Mouse (Mus musculus): Measurements from ENCODE around the gene Setd7. TPM values are rescaled to one million over a fixed set of nuclear protein-coding genes. Genes with fewer than 3 reads are reported as not detected.

The Setd7 gene
- total and polyA plus RNA-seq, 3 experiments = 8.7 to 67.1 (median 26.0) TPM

GRCm38 (mm10) chr3:51510903-51511302, 49.8 kb downstream of the Setd7 start:
- Histone ChIP-seq H3K36me3 (replicated peaks) (peaks cover 23% of the 10 kb centered on the region), H3K4me3 (ENCODE audit: low read depth, low read length) (peak overlapping the region; percentile 67), H3K27me3 (ENCODE audit: insufficient read depth, low read length) (peaks cover 13% of the 10 kb centered on the region), H3K4me1 (ENCODE audit: insufficient read depth, low read depth, low read length) (peaks cover 17% of the 10 kb centered on the region), H3K9me3 (replicated peaks) (0 out of 2 replicates have a peak, but pooled peaks cover 2% of the 10 kb centered on the region)
- DNase-seq (ENCODE audit: low spot score) (peak; percentile 83), ATAC-seq (ENCODE audit: extremely low read depth, insufficient number of reproducible peaks, low FRiP score, poor library complexity, severe bottlenecking) (peak; percentile 81)
- no peak for TF ChIP-seq POLR2AphosphoS5 (IDR thresholded peaks at IDR 0.05; ENCODE audit: insufficient replicate concordance, low read depth, low read length)
- peak; percentile 73 for TF ChIP-seq CTCF (IDR thresholded peaks at IDR 0.05; ENCODE audit: low read depth, low read length)

- no peak for ATAC-seq (ENCODE audit: extremely low read depth, insufficient number of reproducible peaks, low FRiP score, poor library complexity, severe bottlenecking)
- Histone ChIP-seq H3K4me1 (ENCODE audit: insufficient read depth, low read depth, low read length) (peaks cover under 1% of the 10 kb centered on the region; the same call in 1 of the 2 replicates), H3K36me3 (replicated peaks) (no peaks in the 10 kb centered on the region), H3K4me3 (ENCODE audit: low read depth, low read length) (no peak overlapping the region), H3K27me3 (ENCODE audit: insufficient read depth, low read length) (peaks cover 17% of the 10 kb centered on the region), H3K9me3 (replicated peaks) (no peaks in the 10 kb centered on the region)
- no peak for DNase-seq (ENCODE audit: low spot score)
- no peak for TF ChIP-seq GATA2 (IDR thresholded peaks at IDR 0.05; ENCODE audit: borderline replicate concordance, low read depth, low read length)
Observed at GRCm38 (mm10) chr3:51505465-51505864, 55.2 kb downstream of the Setd7 start.

GRCm38 (mm10) chr3:51504385-51504952, 56.2 kb downstream of the Setd7 start:
- Histone ChIP-seq H3K36me3 (replicated peaks) (no peaks in the 10 kb centered on the region), H3K4me1 (ENCODE audit: insufficient read depth, low read depth, low read length) (no peaks in the 10 kb centered on the region; the same call in 1 of the 2 replicates), H3K9me3 (replicated peaks) (no peaks in the 10 kb centered on the region), H3K27me3 (ENCODE audit: insufficient read depth, low read length) (peaks cover 17% of the 10 kb centered on the region), H3K4me3 (ENCODE audit: low read depth, low read length) (no peak overlapping the region)
- ATAC-seq (ENCODE audit: extremely low read depth, insufficient number of reproducible peaks, low FRiP score, poor library complexity, severe bottlenecking) = no peak
- no peak for DNase-seq (ENCODE audit: low spot score)
- TF ChIP-seq TAL1 (conservative IDR thresholded peaks at IDR 0.05; ENCODE audit: low read depth, low read length) = no peak
- no peak for TF ChIP-seq POLR2AphosphoS5 (IDR thresholded peaks at IDR 0.05; ENCODE audit: insufficient replicate concordance, low read depth, low read length)
- TF ChIP-seq CTCF (IDR thresholded peaks at IDR 0.05; ENCODE audit: low read depth, low read length) = no peak
- no peak for TF ChIP-seq GATA2 (IDR thresholded peaks at IDR 0.05; ENCODE audit: borderline replicate concordance, low read depth, low read length)
- no peak for TF ChIP-seq GATA1 (IDR thresholded peaks at IDR 0.05; ENCODE audit: borderline replicate concordance, low read length)

- TF ChIP-seq TAL1 (conservative IDR thresholded peaks at IDR 0.05; ENCODE audit: low read depth, low read length) (no peak), POLR2AphosphoS5 (IDR thresholded peaks at IDR 0.05; ENCODE audit: insufficient replicate concordance, low read depth, low read length) (no peak), GATA1 (IDR thresholded peaks at IDR 0.05; ENCODE audit: borderline replicate concordance, low read length) (no peak), GATA2 (IDR thresholded peaks at IDR 0.05; ENCODE audit: borderline replicate concordance, low read depth, low read length) (no peak), CTCF (IDR thresholded peaks at IDR 0.05; ENCODE audit: low read depth, low read length) (no peak)
- H3K4me3 ChIP-seq (ENCODE audit: low read depth, low read length) = no peak overlapping the region
Observed at GRCm38 (mm10) chr3:51499876-51500275, 60.8 kb downstream of the Setd7 start.

DNA sequence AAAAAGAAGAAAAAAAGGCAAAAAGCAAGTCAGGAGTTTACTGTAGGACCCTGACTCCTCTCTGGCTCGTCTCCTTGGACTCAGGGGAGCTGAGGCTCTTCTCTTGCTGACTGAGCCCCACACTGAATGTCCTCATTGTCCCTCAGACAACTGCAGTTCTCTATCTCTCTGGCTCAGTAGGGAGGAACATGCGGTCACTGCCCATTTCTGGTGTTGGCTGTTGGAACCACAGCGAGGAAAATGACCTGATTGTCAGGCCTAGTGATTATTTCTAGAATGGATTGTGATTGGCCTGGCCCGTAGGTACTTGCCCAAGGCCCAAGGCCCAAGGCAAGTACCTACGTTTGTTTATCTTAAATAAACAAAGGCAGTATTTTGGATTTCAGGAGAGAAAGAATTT, 62.0 kb downstream of the Setd7 start:
- Histone ChIP-seq H3K9me3 (replicated peaks) (no peaks in the 10 kb centered on the region), H3K4me3 (ENCODE audit: low read depth, low read length) (no peak overlapping the region), H3K4me1 (ENCODE audit: insufficient read depth, low read depth, low read length) (peaks cover 2% of the 10 kb centered on the region; the same call in 1 of the 2 replicates), H3K27me3 (ENCODE audit: insufficient read depth, low read length) (no peaks in the 10 kb centered on the region), H3K36me3 (replicated peaks) (peaks cover 24% of the 10 kb centered on the region)
- no peak for DNase-seq (ENCODE audit: low spot score)
- no peak for TF ChIP-seq GATA2 (IDR thresholded peaks at IDR 0.05; ENCODE audit: borderline replicate concordance, low read depth, low read length)
- no peak for TF ChIP-seq TAL1 (conservative IDR thresholded peaks at IDR 0.05; ENCODE audit: low read depth, low read length)
- TF ChIP-seq POLR2AphosphoS5 (IDR thresholded peaks at IDR 0.05; ENCODE audit: insufficient replicate concordance, low read depth, low read length) = no peak
- no peak for TF ChIP-seq GATA1 (IDR thresholded peaks at IDR 0.05; ENCODE audit: borderline replicate concordance, low read length)
- TF ChIP-seq CTCF (IDR thresholded peaks at IDR 0.05; ENCODE audit: low read depth, low read length) = no peak
- ATAC-seq (ENCODE audit: extremely low read depth, insufficient number of reproducible peaks, low FRiP score, poor library complexity, severe bottlenecking) = no peak

More at GRCm38 (mm10) chr3:51499876-51500275, 60.8 kb downstream of the Setd7 start:
- Histone ChIP-seq H3K36me3 (replicated peaks) (peaks cover 15% of the 10 kb centered on the region), H3K9me3 (replicated peaks) (no peaks in the 10 kb centered on the region), H3K4me1 (ENCODE audit: insufficient read depth, low read depth, low read length) (peaks cover 2% of the 10 kb centered on the region; the same call in 1 of the 2 replicates), H3K27me3 (ENCODE audit: insufficient read depth, low read length) (no peaks in the 10 kb centered on the region; the same call in 1 of the 2 replicates)
- ATAC-seq (ENCODE audit: extremely low read depth, insufficient number of reproducible peaks, low FRiP score, poor library complexity, severe bottlenecking) = no peak
- DNase-seq (ENCODE audit: low spot score) = no peak

GRCm38 (mm10) chr3:51497978-51498377, 62.7 kb downstream of the Setd7 start:
- DNase-seq (ENCODE audit: low spot score) (no peak), ATAC-seq (ENCODE audit: extremely low read depth, insufficient number of reproducible peaks, low FRiP score, poor library complexity, severe bottlenecking) (no peak)
- Histone ChIP-seq H3K9me3 (replicated peaks) (no peaks in the 10 kb centered on the region), H3K4me3 (ENCODE audit: low read depth, low read length) (no peak overlapping the region), H3K4me1 (ENCODE audit: insufficient read depth, low read depth, low read length) (peaks cover 2% of the 10 kb centered on the region; the same call in 1 of the 2 replicates), H3K36me3 (replicated peaks) (peaks cover 30% of the 10 kb centered on the region), H3K27me3 (ENCODE audit: insufficient read depth, low read length) (no peaks in the 10 kb centered on the region)
- TF ChIP-seq CTCF (IDR thresholded peaks at IDR 0.05; ENCODE audit: low read depth, low read length) = no peak
- TF ChIP-seq GATA1 (IDR thresholded peaks at IDR 0.05; ENCODE audit: borderline replicate concordance, low read length) = no peak
- no peak for TF ChIP-seq TAL1 (conservative IDR thresholded peaks at IDR 0.05; ENCODE audit: low read depth, low read length)
- no peak for TF ChIP-seq GATA2 (IDR thresholded peaks at IDR 0.05; ENCODE audit: borderline replicate concordance, low read depth, low read length)
- no peak for TF ChIP-seq POLR2AphosphoS5 (IDR thresholded peaks at IDR 0.05; ENCODE audit: insufficient replicate concordance, low read depth, low read length)

All from G1E (cell line).